Mouse (Mus musculus): ENCODE data around the gene Sohlh1. TPM values are rescaled to one million over a fixed set of nuclear protein-coding genes. Genes with fewer than 3 reads are reported as not detected.

The Sohlh1 gene
- total and polyA plus RNA-seq, 3 experiments: not detected

DNA sequence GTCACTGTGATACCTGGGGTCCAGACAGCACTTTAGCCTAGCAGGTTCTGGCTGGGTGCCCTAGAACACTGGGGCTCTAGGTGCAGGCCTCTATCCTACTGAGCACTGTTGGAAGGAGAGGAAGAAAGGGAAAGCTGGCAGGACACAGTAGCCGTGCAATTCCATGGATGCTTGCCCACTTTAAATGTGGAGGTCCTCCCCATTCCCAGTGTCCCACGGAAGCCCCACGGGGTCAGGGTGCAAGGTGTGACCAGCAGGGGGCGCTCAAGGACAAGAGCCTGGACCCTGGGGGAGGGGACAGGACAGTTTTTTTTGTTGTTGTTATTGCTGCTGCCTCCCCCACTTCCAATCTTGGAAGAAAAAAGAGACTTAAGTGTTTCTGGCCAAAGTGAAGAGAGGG lies 3.3 kb upstream of the Sohlh1 start:
- DNase-seq (ENCODE audit: low read depth, low spot score): peak; percentile 24
- TF ChIP-seq CTCF (IDR thresholded peaks at IDR 0.05 in 2 of 3, conservative IDR thresholded peaks at IDR 0.05 in 1 of 3; ENCODE audit: control insufficient read depth in 1 of 3, insufficient read depth in 1 of 3, low read depth in 2 of 3, low read length in 3 of 3, poor library complexity in 1 of 3, severe bottlenecking in 1 of 3) (peak; percentile 63 to 96 (median 78)), CHD2 (IDR thresholded peaks at IDR 0.05; ENCODE audit: low read length) (no peak), MAZ (IDR thresholded peaks at IDR 0.05; ENCODE audit: low read depth, low read length) (peak; percentile 31; the same call in 1 of the 2 replicates), JUND (IDR thresholded peaks at IDR 0.05; ENCODE audit: low read depth, low read length) (no peak), SIN3A (IDR thresholded peaks at IDR 0.05; ENCODE audit: low read length) (no peak), ZNF384 (IDR thresholded peaks at IDR 0.05; ENCODE audit: low read depth, low read length) (peak; percentile 58), ZC3H11A (IDR thresholded peaks at IDR 0.05; ENCODE audit: low read depth, low read length) (0 out of 2 replicates have a peak, but pooled peaks have one; percentile 23), SMC3 (IDR thresholded peaks at IDR 0.05; ENCODE audit: low read depth, low read length) (peak; percentile 58), RAD21 (IDR thresholded peaks at IDR 0.05; ENCODE audit: low read depth, low read length) (peak; percentile 61)
- no peaks in the 10 kb centered on the region for H3K4me1 ChIP-seq (ENCODE audit: control insufficient read depth in 1 of 2, insufficient read depth in 2 of 2, low read length in 2 of 2)
- H3K27me3 ChIP-seq (ENCODE audit: control insufficient read depth in 1 of 2, insufficient read depth in 2 of 2, low read length in 2 of 2): no peaks in the 10 kb centered on the region; a peak in 1 of 4 replicates
- no peak overlapping the region for H3K27ac ChIP-seq (ENCODE audit: control insufficient read depth, low read depth, low read length)
- H3K9ac ChIP-seq (ENCODE audit: control insufficient read depth, low read depth, low read length, poor library complexity, severe bottlenecking): no peak overlapping the region
- no peaks in the 10 kb centered on the region for H3K9me3 ChIP-seq (replicated peaks; ENCODE audit: insufficient read depth, low read length)
- H3K36me3 ChIP-seq (ENCODE audit: control insufficient read depth in 1 of 2, insufficient read depth in 2 of 2, low read length in 2 of 2): no peaks in the 10 kb centered on the region
- no peak overlapping the region for H3K4me3 ChIP-seq (ENCODE audit: control insufficient read depth in 1 of 2, insufficient read depth in 1 of 2, low read depth in 2 of 2, low read length in 2 of 2)
- H3K79me2 ChIP-seq (ENCODE audit: control insufficient read depth, insufficient read depth, low read length, poor library complexity): no peaks in the 10 kb centered on the region

DNA sequence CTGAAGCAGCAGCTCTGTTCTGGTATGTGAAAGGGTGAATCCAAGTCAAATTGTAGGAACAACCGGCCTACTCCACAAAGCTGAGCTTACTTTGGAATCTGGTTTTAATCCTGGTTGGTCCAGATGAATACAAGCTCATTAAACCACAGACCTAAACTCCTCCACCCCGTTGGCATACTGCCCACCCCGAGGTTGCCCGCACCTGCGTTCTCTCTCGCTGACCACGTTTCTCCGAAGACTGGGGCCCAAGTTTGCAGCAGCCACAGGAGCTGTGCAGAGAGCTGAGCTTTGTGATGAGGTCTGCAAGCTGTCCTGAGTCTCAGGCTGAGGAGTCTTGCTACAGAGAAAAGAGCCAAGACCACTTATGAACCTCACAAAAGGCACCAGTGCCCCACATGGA lies 532 bp downstream of the Sohlh1 start:
- H3K4me3 ChIP-seq (ENCODE audit: control insufficient read depth in 1 of 2, insufficient read depth in 1 of 2, low read depth in 2 of 2, low read length in 2 of 2): no peak overlapping the region
- no peak for DNase-seq (ENCODE audit: low read depth, low spot score)
- TF ChIP-seq MYB (IDR thresholded peaks at IDR 0.05; ENCODE audit: low read depth, low read length) (no peak), ZMIZ1 (IDR thresholded peaks at IDR 0.05; ENCODE audit: low read depth, low read length) (no peak), CHD2 (IDR thresholded peaks at IDR 0.05; ENCODE audit: low read length) (no peak), POLR2A (IDR thresholded peaks at IDR 0.05; ENCODE audit: control insufficient read depth in 1 of 2, insufficient read depth in 1 of 2, low read depth in 1 of 2, low read length in 2 of 2, poor library complexity in 1 of 2) (no peak), ETS1 (IDR thresholded peaks at IDR 0.05; ENCODE audit: low read depth, low read length) (no peak), POLR2AphosphoS2 (IDR thresholded peaks at IDR 0.05; ENCODE audit: low read length) (no peak), MAX (IDR thresholded peaks at IDR 0.05; ENCODE audit: low read length) (no peak), CTCF (IDR thresholded peaks at IDR 0.05 in 2 of 3, conservative IDR thresholded peaks at IDR 0.05 in 1 of 3; ENCODE audit: control insufficient read depth in 1 of 3, insufficient read depth in 1 of 3, low read depth in 2 of 3, low read length in 3 of 3, poor library complexity in 1 of 3, severe bottlenecking in 1 of 3) (no peak), ZC3H11A (IDR thresholded peaks at IDR 0.05; ENCODE audit: low read depth, low read length) (no peak), RCOR1 (IDR thresholded peaks at IDR 0.05; ENCODE audit: low read depth, low read length) (no peak), SMC3 (IDR thresholded peaks at IDR 0.05; ENCODE audit: low read depth, low read length) (no peak)

More for the DNA sequence above, 532 bp downstream of the Sohlh1 start:
- Histone ChIP-seq H3K9ac (ENCODE audit: control insufficient read depth, low read depth, low read length, poor library complexity, severe bottlenecking) (no peak overlapping the region), H3K79me2 (ENCODE audit: control insufficient read depth, insufficient read depth, low read length, poor library complexity) (no peaks in the 10 kb centered on the region), H3K27me3 (ENCODE audit: control insufficient read depth in 1 of 2, insufficient read depth in 2 of 2, low read length in 2 of 2) (no peaks in the 10 kb centered on the region; a peak in 1 of 4 replicates), H3K9me3 (replicated peaks; ENCODE audit: insufficient read depth, low read length) (no peaks in the 10 kb centered on the region), H3K36me3 (ENCODE audit: control insufficient read depth in 1 of 2, insufficient read depth in 2 of 2, low read length in 2 of 2) (no peaks in the 10 kb centered on the region), H3K4me1 (ENCODE audit: control insufficient read depth in 1 of 2, insufficient read depth in 2 of 2, low read length in 2 of 2) (no peaks in the 10 kb centered on the region), H3K27ac (ENCODE audit: control insufficient read depth, low read depth, low read length) (no peak overlapping the region)

Measured in MEL (cell line).